Mouse (Mus musculus) heart, adult 2 months (tissue): Measurements from ENCODE around the gene Gjb5. TPM values are rescaled to one million over a fixed set of nuclear protein-coding genes. Genes with fewer than 3 reads are reported as not detected.

Experiments
- DNase-seq, 2 experiments: peaks; one replicate each; pipeline ENCODE4 v3.0.0; 2021
- H3K27ac ChIP-seq: fragments of 200-600 bp; 2 replicates; pipeline ENCODE4 v1.8.1; 2022
- H3K27me3 ChIP-seq: fragments of 200-500 bp; 2 replicates; pipeline ENCODE4 v1.6.1; 2012; ENCODE audit warnings: mild to moderate bottlenecking, low read length, inconsistent platforms, mixed read lengths; ENCODE audit not compliant: control insufficient read depth, insufficient read depth
- H3K36me3 ChIP-seq: fragments of 200-500 bp; 2 replicates; pipeline ENCODE4 v1.6.1; 2012; ENCODE audit warnings: low read length, inconsistent platforms; ENCODE audit not compliant: control insufficient read depth, insufficient read depth
- H3K4me1 ChIP-seq: fragments of 200-500 bp; 2 replicates; pipeline ENCODE4 v1.6.1; 2011; ENCODE audit warnings: low read length; ENCODE audit not compliant: control insufficient read depth, insufficient read depth
- H3K4me3 ChIP-seq: fragments of 200-600 bp; 2 replicates; pipeline ENCODE4 v1.8.1; 2022
- H3K79me2 ChIP-seq: fragments of 200-500 bp; replicated peaks from 2 replicates; pipeline ENCODE4 v1.6.1; 2012; ENCODE audit warnings: mild to moderate bottlenecking, inconsistent platforms, low read length, moderate library complexity, mixed read lengths; ENCODE audit not compliant: control insufficient read depth, insufficient read depth
- H3K9ac ChIP-seq: fragments of 200-500 bp; 2 replicates; pipeline ENCODE4 v1.6.1; 2012; ENCODE audit warnings: low read depth, mild to moderate bottlenecking, control low read depth, inconsistent platforms, low read length, mixed read lengths
- CTCF ChIP-seq: fragments of 200-600 bp; IDR thresholded peaks from 2 replicates; pipeline ENCODE4 v1.8.1; 2022; ENCODE audit warnings: antibody characterized with exemption, mild to moderate bottlenecking, moderate library complexity
- EP300 ChIP-seq: fragments of 200-500 bp; IDR thresholded peaks from 2 replicates; pipeline ENCODE4 v1.6.1; 2011; ENCODE audit warnings: low read depth, low read length, control low read depth; ENCODE audit not compliant: insufficient read depth
- POLR2A ChIP-seq: fragments of 200-500 bp; IDR thresholded peaks from 2 replicates; pipeline ENCODE4 v1.6.1; 2011; ENCODE audit warnings: mild to moderate bottlenecking, low read depth, low read length, control low read depth; ENCODE audit not compliant: insufficient read depth
- WGBS: fragments of 180-500 bp; shearing (Covaris S2); methylation state at CpG from one replicate; pipeline ENCODE4 v1.1.7; 2018; 5-methylcytosine and 5-hydroxymethylcytosine counted together
- intact Hi-C: fragments of 180-260 bp; cut with DNase I; formaldehyde crosslinking; loops from one replicate; pipeline ENCODE4 v1.15.1; 2025
- polyA plus RNA-seq: library from polyadenylated mRNA; depleted of rRNA; stranded (reverse); fragments of >200 nt; gene quantifications from 2 replicates; pipeline ENCODE4 v1.2.3, GENCODE M21; 2012; rRNA removed
- total RNA-seq, 2 experiments: library from RNA; stranded (reverse); gene quantifications; 2 replicates each; pipeline ENCODE4 v1.2.3; 2021

The Gjb5 gene
- total and polyA plus RNA-seq, 3 experiments: 0.16 to 0.78 (median 0.29) TPM

GRCm38 (mm10) chr4:127312349-127312748 lies 45.6 kb downstream of the Gjb5 start:
- no peak for DNase-seq
- intact Hi-C loops: no loop called here
- TF ChIP-seq POLR2A (no peak), EP300 (no peak), CTCF (no peak)
- Histone ChIP-seq H3K79me2 (no peaks in the 10 kb centered on the region), H3K27ac (peak overlapping the region; percentile 77), H3K27me3 (peaks cover 3% of the 10 kb centered on the region; the same call in 1 of the 2 replicates), H3K4me1 (peaks cover 2% of the 10 kb centered on the region), H3K36me3 (no peaks in the 10 kb centered on the region), H3K4me3 (peak overlapping the region; percentile 56), H3K9ac (peak overlapping the region; percentile 79)
- WGBS: 60% methylated on average over 24 of the region's 24 CpGs

GRCm38 (mm10) chr4:127311561-127311960 lies 46.4 kb downstream of the Gjb5 start:
- peak overlapping the region; percentile 77 for H3K27ac ChIP-seq
- peak overlapping the region; percentile 79 for H3K9ac ChIP-seq
- intact Hi-C loops: no loop called here

GRCm38 (mm10) chr4:127306915-127307314 lies 51.1 kb downstream of the Gjb5 start:
- Histone ChIP-seq H3K27me3 (no peaks in the 10 kb centered on the region), H3K4me1 (peaks cover 7% of the 10 kb centered on the region), H3K4me3 (no peak overlapping the region), H3K9ac (no peak overlapping the region), H3K36me3 (no peaks in the 10 kb centered on the region), H3K79me2 (no peaks in the 10 kb centered on the region), H3K27ac (no peak overlapping the region)
- no peak for TF ChIP-seq POLR2A
- no peak for TF ChIP-seq EP300
- TF ChIP-seq CTCF: no peak
- WGBS: 32% methylated on average over 2 of the region's 2 CpGs
- intact Hi-C loops: no loop called here
- no peak for DNase-seq

More at GRCm38 (mm10) chr4:127311561-127311960, 46.4 kb downstream of the Gjb5 start:
- Histone ChIP-seq H3K4me1 (peaks cover 4% of the 10 kb centered on the region), H3K27me3 (peaks cover 3% of the 10 kb centered on the region; the same call in 1 of the 2 replicates), H3K36me3 (no peaks in the 10 kb centered on the region), H3K79me2 (no peaks in the 10 kb centered on the region), H3K4me3 (peak overlapping the region; percentile 56)
- no peak for TF ChIP-seq POLR2A
- no peak for TF ChIP-seq EP300
- TF ChIP-seq CTCF: no peak
- no peak for DNase-seq
- whole genome bisulfite sequencing: 57% methylated on average over 9 of the region's 9 CpGs

Other genes with a start within 250 kb of the Gjb5 start
- 1 to 10 TPM; 1.4 to 2.0 TPM for gene Tmem35b, start 234.5 kb downstream of the Gjb5 start, total RNA-seq
- 5.6 TPM in 2 replicates for gene Tmem35b, start 234.5 kb downstream of the Gjb5 start, polyA plus RNA-seq
- gene Dlgap3, start 189.0 kb downstream of the Gjb5 start, total RNA-seq: under 1 TPM; 0.20 to 0.21 TPM
- gene Dlgap3, start 189.0 kb downstream of the Gjb5 start, polyA plus RNA-seq: 0.09 and 0.21 TPM in 2 replicates
- gene Smim12, start 114.4 kb downstream of the Gjb5 start, total RNA-seq: 10 to 100 TPM; 50.3 to 51.6 TPM
- gene Smim12, start 114.4 kb downstream of the Gjb5 start, polyA plus RNA-seq: 43.3 and 47.7 TPM in 2 replicates
- gene Gja4, start 44.1 kb downstream of the Gjb5 start, total RNA-seq: 10 to 100 TPM; 12.2 to 12.4 TPM
- gene Gja4, start 44.1 kb downstream of the Gjb5 start, polyA plus RNA-seq: 25.1 and 28.7 TPM in 2 replicates
- not detected for gene Gjb3, start 27.3 kb downstream of the Gjb5 start, total RNA-seq
- 0.25 TPM in 1 of 2 replicates, not detected in the other for gene Gjb3, start 27.3 kb downstream of the Gjb5 start, polyA plus RNA-seq
- gene Gjb4, start 4.1 kb downstream of the Gjb5 start, total RNA-seq: not detected
- gene Gjb4, start 4.1 kb downstream of the Gjb5 start, polyA plus RNA-seq: 0.12 and 0.14 TPM in 2 replicates